Mouse (Mus musculus) common myeloid progenitor, adult 5-6 weeks (primary cell): Measurements from ENCODE around the gene Senp6. TPM values are rescaled to one million over a fixed set of nuclear protein-coding genes. Genes with fewer than 3 reads are reported as not detected.

Experiments
- ATAC-seq: replicated peaks from 2 replicates; pipeline ENCODE4 v1.8.0; 2016; ENCODE audit warnings: low read depth, mild to moderate bottlenecking, moderate TSS enrichment, inconsistent platforms; ENCODE audit not compliant: poor library complexity, severe bottlenecking
- total RNA-seq: library from RNA; stranded (forward); fragments of 200-1000, 187-1606 nt; gene quantifications from 2 replicates; pipeline ENCODE4 v1.2.3, GENCODE M21; 2017

Senp6 gene
- total RNA-seq, 1 experiment from 2014 or later, result 226 TPM

- ATAC-seq, result no peak
These were observed 100.4 kb downstream of the Senp6 start for GRCm38 (mm10) chr9:80167089-80167488.

- ATAC-seq, result no peak
These were observed 102.8 kb downstream of the Senp6 start for GRCm38 (mm10) chr9:80169551-80169950.

GRCm38 (mm10) chr9:80171241-80171640 lies 104.5 kb downstream of the Senp6 start:
- ATAC-seq, result no peak

- no peak for ATAC-seq
These were observed 105.9 kb downstream of the Senp6 start for GRCm38 (mm10) chr9:80172396-80173222.

GRCm38 (mm10) chr9:80173629-80174028 lies 106.9 kb downstream of the Senp6 start:
- ATAC-seq, result no peak

- no peak for ATAC-seq
These were observed 110.2 kb downstream of the Senp6 start for GRCm38 (mm10) chr9:80176696-80177478.

- ATAC-seq, result no peak
These were observed 112.0 kb downstream of the Senp6 start for GRCm38 (mm10) chr9:80178670-80179069.

GRCm38 (mm10) chr9:80179688-80180087 lies 113.0 kb downstream of the Senp6 start:
- ATAC-seq, result no peak

GRCm38 (mm10) chr9:80180771-80181170 lies 114.1 kb downstream of the Senp6 start:
- ATAC-seq, result no peak

GRCm38 (mm10) chr9:80181692-80182091 lies 115.0 kb downstream of the Senp6 start:
- ATAC-seq, result no peak

- ATAC-seq, result no peak
These were observed 117.4 kb downstream of the Senp6 start for GRCm38 (mm10) chr9:80184138-80184537.

GRCm38 (mm10) chr9:80185737-80186136 lies 119.0 kb downstream of the Senp6 start:
- no peak for ATAC-seq

GRCm38 (mm10) chr9:80186693-80187092 lies 120.0 kb downstream of the Senp6 start:
- ATAC-seq, result no peak

GRCm38 (mm10) chr9:80188324-80188893 lies 121.7 kb downstream of the Senp6 start:
- no peak for ATAC-seq

- no peak for ATAC-seq
These were observed 124.5 kb downstream of the Senp6 start for GRCm38 (mm10) chr9:80191240-80191639.

GRCm38 (mm10) chr9:80192324-80192723 lies 125.6 kb downstream of the Senp6 start:
- ATAC-seq, result no peak

- ATAC-seq, result no peak
These were observed 127.7 kb downstream of the Senp6 start for GRCm38 (mm10) chr9:80194446-80194845.
